Mouse (Mus musculus): ENCODE measurements around the gene Setd7.

GRCm38 (mm10) chr3:51544442-51545128 is 16.1 kb downstream of the Setd7 start:
- TF ChIP-seq CTCF (IDR thresholded peaks at IDR 0.05; ENCODE audit: low read depth) (no peak), EP300 (IDR thresholded peaks at IDR 0.05; ENCODE audit: low read depth) (no peak)

All from heart, postnatal 0 days (tissue).